8 mouse cellular contexts compared by ENCODE assay signal in the genomic region with DNA sequence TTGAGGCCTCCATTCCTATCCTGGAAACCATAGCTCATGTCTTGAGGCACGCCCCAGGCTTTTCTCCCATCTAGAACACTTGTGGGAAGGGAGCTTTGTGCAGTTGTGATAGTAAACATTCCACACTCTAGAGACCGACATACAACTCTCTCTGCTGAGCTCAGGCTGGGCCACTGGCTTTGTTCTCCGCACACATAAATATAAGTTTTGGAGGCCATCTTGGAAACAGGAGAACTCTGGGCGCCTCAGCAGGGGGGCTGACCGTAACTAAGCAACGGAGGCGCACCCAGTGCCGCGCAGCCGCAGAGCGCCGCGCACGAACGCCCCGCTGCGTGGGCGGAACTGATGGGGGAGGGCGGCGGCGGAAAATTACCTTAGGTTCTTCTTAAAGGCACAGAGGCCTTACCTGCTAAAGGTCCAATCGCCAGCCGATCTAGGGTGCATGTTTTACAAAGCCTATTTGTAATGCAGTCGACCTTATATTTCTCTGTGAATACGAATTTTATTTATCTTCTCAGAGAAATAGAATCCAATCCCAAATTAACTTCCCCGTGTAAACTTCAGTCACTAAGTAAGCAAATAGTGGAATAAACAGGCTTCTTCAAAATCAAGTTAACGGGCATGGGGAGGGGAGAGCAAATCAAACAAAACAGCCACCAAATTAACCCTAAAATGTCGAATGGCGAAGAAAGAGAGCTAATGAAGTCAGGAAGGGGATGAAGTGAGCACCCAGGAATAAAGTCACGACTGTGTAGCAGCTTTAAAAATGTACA.
A peak's percentile ranks its signal among the peaks of the same experiment; 100 is the strongest.
DNase-seq lines count a peak whose midpoint lies in the region; ATAC-seq and TF ChIP-seq lines count a peak whose summit lies in the region.

No protein-coding gene starts in this region.

- TF ChIP-seq RAD21 in MEL (IDR thresholded peaks at IDR 0.05; ENCODE audit: low read depth, low read length) = no peak

- TF ChIP-seq POLR2A in MEL (IDR thresholded peaks at IDR 0.05; ENCODE audit: control insufficient read depth in 1 of 2, insufficient read depth in 1 of 2, low read depth in 1 of 2, low read length in 2 of 2, poor library complexity in 1 of 2) = peak in 1 of 2 experiments; percentile 68; a peak in 2 of 4 replicates
- TF ChIP-seq POLR2A in olfactory bulb, adult 2 months (IDR thresholded peaks at IDR 0.05; ENCODE audit: insufficient read depth, low read depth, low read length) = 0 out of 2 replicates have a peak, but pooled peaks have one; percentile 23

- peak overlapping the region; percentile 97 for H3K27ac ChIP-seq in MEL (ENCODE audit: control insufficient read depth, low read depth, low read length)
- peak overlapping the region; percentile 93 for H3K27ac ChIP-seq in forebrain, embryonic 15.5 days (replicated peaks)
- peak overlapping the region; percentile 89 for H3K27ac ChIP-seq in lung, embryonic 15.5 days
- peak overlapping the region; percentile 98 for H3K27ac ChIP-seq in olfactory bulb, adult 2 months (ENCODE audit: insufficient read depth, low read depth, low read length)

- H3K9me3 ChIP-seq in MEL (replicated peaks; ENCODE audit: insufficient read depth, low read length) = no peaks in the 10 kb centered on the region
- no peaks in the 10 kb centered on the region for H3K9me3 ChIP-seq in forebrain, embryonic 15.5 days
- H3K9me3 ChIP-seq in lung, embryonic 15.5 days = no peaks in the 10 kb centered on the region

- WGBS in forebrain, embryonic 15.5 days = 3% methylated on average over 30 of the region's 30 CpGs
- WGBS in lung, embryonic 15.5 days = 3% methylated on average over 30 of the region's 30 CpGs
- WGBS in olfactory bulb, adult 2 months = 2% methylated on average over 30 of the region's 30 CpGs

- DNase-seq in MEL (ENCODE audit: low read depth, low spot score) = peak; percentile 97
- DNase-seq in cerebellum, adult 11-12 months = peak; percentile 95
- DNase-seq in heart, postnatal 25 days (ENCODE audit: low spot score) = peak; percentile 89
- DNase-seq in layer of hippocampus, adult 8-10 months (ENCODE audit: low spot score in 2 of 2) = peak; percentile 88 to 91
- DNase-seq in thymus, adult 18-20 months = peak; percentile 93 to 96

- TF ChIP-seq EP300 in MEL (IDR thresholded peaks at IDR 0.05; ENCODE audit: low read depth in 1 of 2, low read length in 2 of 2) = peak in 1 of 2 experiments; percentile 68; a peak in 2 of 4 replicates

- peak; percentile 91 for ATAC-seq in forebrain, embryonic 15.5 days (replicated peaks)
- peak; percentile 96 for ATAC-seq in lung, embryonic 15.5 days (ENCODE audit: borderline replicate concordance, extremely low read depth, low FRiP score, low TSS enrichment)

- intact Hi-C loops in heart, postnatal 25 days (cut with DNase I) = no loop called here

- peaks cover 0 to 24% of the 10 kb centered on the region in 2 experiments; a peak in 2 of 4 replicates for H3K36me3 ChIP-seq in MEL (ENCODE audit: control insufficient read depth in 1 of 2, insufficient read depth in 2 of 2, low read length in 2 of 2)
- H3K36me3 ChIP-seq in forebrain, embryonic 15.5 days = no peaks in the 10 kb centered on the region
- H3K36me3 ChIP-seq in lung, embryonic 15.5 days = no peaks in the 10 kb centered on the region

- no peak for TF ChIP-seq CTCF in MEL (IDR thresholded peaks at IDR 0.05 in 2 of 3, conservative IDR thresholded peaks at IDR 0.05 in 1 of 3; ENCODE audit: control insufficient read depth in 1 of 3, insufficient read depth in 1 of 3, low read depth in 2 of 3, low read length in 3 of 3, poor library complexity in 1 of 3, severe bottlenecking in 1 of 3)
- no peak for TF ChIP-seq CTCF in olfactory bulb, adult 2 months (IDR thresholded peaks at IDR 0.05; ENCODE audit: insufficient read depth, low read depth, low read length)

- H3K9ac ChIP-seq in MEL (ENCODE audit: control insufficient read depth, low read depth, low read length, poor library complexity, severe bottlenecking) = peak overlapping the region; percentile 88
- peak overlapping the region; percentile 48 for H3K9ac ChIP-seq in forebrain, embryonic 15.5 days (replicated peaks)
- H3K9ac ChIP-seq in lung, embryonic 15.5 days = peak overlapping the region; percentile 33

- H3K4me2 ChIP-seq in forebrain, embryonic 15.5 days (replicated peaks) = peak overlapping the region; percentile 49
- peak overlapping the region; percentile 57 for H3K4me2 ChIP-seq in lung, embryonic 15.5 days

- H3K4me3 ChIP-seq in MEL (ENCODE audit: control insufficient read depth in 1 of 2, insufficient read depth in 1 of 2, low read depth in 2 of 2, low read length in 2 of 2) = peak overlapping the region; percentile 46 to 79
- H3K4me3 ChIP-seq in forebrain, embryonic 15.5 days = peak overlapping the region; percentile 39
- H3K4me3 ChIP-seq in lung, embryonic 15.5 days = peak overlapping the region; percentile 40
- H3K4me3 ChIP-seq in olfactory bulb, adult 2 months (ENCODE audit: insufficient read depth, low read depth, low read length) = no peak overlapping the region

- no peaks in the 10 kb centered on the region for H3K27me3 ChIP-seq in MEL (ENCODE audit: control insufficient read depth in 1 of 2, insufficient read depth in 2 of 2, low read length in 2 of 2)
- no peaks in the 10 kb centered on the region for H3K27me3 ChIP-seq in forebrain, embryonic 15.5 days
- H3K27me3 ChIP-seq in lung, embryonic 15.5 days = no peaks in the 10 kb centered on the region

- H3K79me2 ChIP-seq in MEL (ENCODE audit: control insufficient read depth, insufficient read depth, low read length, poor library complexity) = no peaks in the 10 kb centered on the region; the same call in 1 of the 2 replicates

- peaks cover 15 to 23% of the 10 kb centered on the region in 2 experiments for H3K4me1 ChIP-seq in MEL (ENCODE audit: control insufficient read depth in 1 of 2, insufficient read depth in 2 of 2, low read length in 2 of 2)
- peaks cover 20% of the 10 kb centered on the region for H3K4me1 ChIP-seq in forebrain, embryonic 15.5 days
- H3K4me1 ChIP-seq in lung, embryonic 15.5 days = peaks cover 16% of the 10 kb centered on the region
- H3K4me1 ChIP-seq in olfactory bulb, adult 2 months (ENCODE audit: control insufficient read depth, insufficient read depth, low read length) = peaks cover 2% of the 10 kb centered on the region; the same call in 1 of the 2 replicates

TF ChIP-seq in MEL, 35 proteins besides CTCF, POLR2A, EP300 and RAD21 (continues in another document):
- TF ChIP-seq GATA1 (IDR thresholded peaks at IDR 0.05; ENCODE audit: low read depth, low read length) (no peak), ZKSCAN1 (IDR thresholded peaks at IDR 0.05; ENCODE audit: low read depth, low read length) (no peak), USF1 (IDR thresholded peaks at IDR 0.05; ENCODE audit: low read depth, low read length) (no peak), ZMIZ1 (IDR thresholded peaks at IDR 0.05; ENCODE audit: low read depth, low read length) (0 out of 2 replicates have a peak, but pooled peaks have one; percentile 69), MEF2A (IDR thresholded peaks at IDR 0.05; ENCODE audit: extremely low read depth, insufficient replicate concordance, low read depth, low read length, poor library complexity, severe bottlenecking) (no peak), CHD1 (IDR thresholded peaks at IDR 0.05; ENCODE audit: low read depth, low read length) (no peak; the same call in 1 of the 2 replicates), JUND (IDR thresholded peaks at IDR 0.05; ENCODE audit: low read depth, low read length) (no peak), NELFE (IDR thresholded peaks at IDR 0.05; ENCODE audit: low read depth, low read length) (peak; percentile 67), NRF1 (IDR thresholded peaks at IDR 0.05; ENCODE audit: insufficient read depth, low read depth, low read length, poor library complexity, severe bottlenecking) (peak; percentile 95), POLR2AphosphoS2 (IDR thresholded peaks at IDR 0.05; ENCODE audit: low read length) (peak; percentile 60), TCF12 (IDR thresholded peaks at IDR 0.05; ENCODE audit: low read depth, low read length) (peak; percentile 63), SIN3A (IDR thresholded peaks at IDR 0.05; ENCODE audit: low read length) (peak; percentile 93), E2F4 (IDR thresholded peaks at IDR 0.05; ENCODE audit: borderline replicate concordance, low read depth, low read length) (no peak), GABPA (IDR thresholded peaks at IDR 0.05; ENCODE audit: low read depth, low read length) (no peak), MXI1 (IDR thresholded peaks at IDR 0.05; ENCODE audit: low read depth, low read length) (peak; percentile 67), CHD2 (IDR thresholded peaks at IDR 0.05; ENCODE audit: low read length) (no peak), ZC3H11A (IDR thresholded peaks at IDR 0.05; ENCODE audit: low read depth, low read length) (no peak), SMC3 (IDR thresholded peaks at IDR 0.05; ENCODE audit: low read depth, low read length) (no peak), RCOR1 (IDR thresholded peaks at IDR 0.05; ENCODE audit: low read depth, low read length) (no peak), KAT2A (conservative IDR thresholded peaks at IDR 0.05; ENCODE audit: low read depth, low read length) (no peak; the same call in 1 of the 2 replicates), ZNF384 (IDR thresholded peaks at IDR 0.05; ENCODE audit: low read depth, low read length) (no peak), HCFC1 (IDR thresholded peaks at IDR 0.05; ENCODE audit: low read depth, low read length) (peak; percentile 78), MAX (IDR thresholded peaks at IDR 0.05; ENCODE audit: low read length) (no peak), TAL1 (IDR thresholded peaks at IDR 0.05; ENCODE audit: low read length) (no peak), ELF1 (IDR thresholded peaks at IDR 0.05; ENCODE audit: low read depth, low read length) (peak; percentile 69), USF2 (IDR thresholded peaks at IDR 0.05; ENCODE audit: borderline replicate concordance in 1 of 2, insufficient read depth in 1 of 2, low read depth in 1 of 2, low read length in 2 of 2) (no peak), POLR2AphosphoS5 (IDR thresholded peaks at IDR 0.05; ENCODE audit: borderline replicate concordance, low read depth, low read length) (no peak), MAZ (IDR thresholded peaks at IDR 0.05; ENCODE audit: low read depth, low read length) (peak; percentile 88; the same call in 1 of the 2 replicates), BHLHE40 (IDR thresholded peaks at IDR 0.05; ENCODE audit: borderline replicate concordance, low read depth, low read length) (no peak), MAFK (IDR thresholded peaks at IDR 0.05; ENCODE audit: borderline replicate concordance, low read depth, low read length) (no peak), UBTF (IDR thresholded peaks at IDR 0.05; ENCODE audit: borderline replicate concordance, insufficient read depth, low read depth, low read length) (no peak), MYC (IDR thresholded peaks at IDR 0.05; ENCODE audit: low read depth, low read length) (peak; percentile 48), MYB (IDR thresholded peaks at IDR 0.05; ENCODE audit: low read depth, low read length) (0 out of 2 replicates have a peak, but pooled peaks have one; percentile 0)

Comparison
In these comparisons a context has a peak if more than half of its experiments do, and no peak if none do; other contexts are left out.
1. H3K9ac ChIP-seq: peak in every context shown above with its lines; median percentile 88 in MEL; 48 in forebrain, embryonic 15.5 days; 33 in lung, embryonic 15.5 days.